Mouse (Mus musculus): ENCODE measurements around the gene Ccdc50. TPM values are rescaled to one million over a fixed set of nuclear protein-coding genes. Genes with fewer than 3 reads are reported as not detected.

Ccdc50 gene
- polyA plus RNA-seq, 1 experiment from 2014 or later: 45.5 TPM

- H3K27ac ChIP-seq: no peak overlapping the region
- H3K36me3 ChIP-seq: no peaks in the 10 kb centered on the region
- H3K4me3 ChIP-seq (replicated peaks): no peak overlapping the region
- no peak overlapping the region for H3K9ac ChIP-seq
- no peak for ATAC-seq
- no peaks in the 10 kb centered on the region for H3K9me3 ChIP-seq
- H3K4me1 ChIP-seq (replicated peaks): peaks cover 8% of the 10 kb centered on the region; the same call in 1 of the 2 replicates
- WGBS: 87% methylated on average over 6 of the region's 6 CpGs
- no peak overlapping the region for H3K4me2 ChIP-seq (replicated peaks)
- no peaks in the 10 kb centered on the region for H3K27me3 ChIP-seq (replicated peaks)
These were observed 11.1 kb downstream of the Ccdc50 start for GRCm38 (mm10) chr16:27399719-27400253.

DNA sequence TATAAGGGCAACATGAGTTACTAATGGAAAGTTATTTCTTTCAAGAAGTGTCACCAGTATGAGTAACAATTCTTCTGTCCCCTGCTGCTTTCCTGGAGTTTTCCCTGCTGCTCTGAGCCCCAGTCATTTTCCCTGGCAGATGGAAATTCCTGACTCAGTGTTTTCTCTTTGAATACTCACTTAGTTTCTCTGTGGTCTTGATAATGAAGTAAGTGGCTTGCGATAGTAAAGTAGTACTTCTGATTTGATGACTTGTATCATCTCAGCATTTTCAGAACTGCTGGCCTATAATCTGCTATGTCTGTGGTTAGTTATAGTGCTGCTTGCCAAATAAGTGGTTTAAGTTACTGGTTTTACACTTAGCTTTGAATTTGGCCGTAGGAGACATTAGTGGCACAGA lies 12.9 kb downstream of the Ccdc50 start:
- no peak overlapping the region for H3K27ac ChIP-seq
- peaks cover 5% of the 10 kb centered on the region; the same call in 1 of the 2 replicates for H3K4me1 ChIP-seq (replicated peaks)
- 71% methylated on average over 2 of the region's 2 CpGs for WGBS
- no peak for ATAC-seq
- no peak overlapping the region for H3K4me2 ChIP-seq (replicated peaks)
- H3K36me3 ChIP-seq: peaks cover 7% of the 10 kb centered on the region
- H3K9me3 ChIP-seq: no peaks in the 10 kb centered on the region
- no peaks in the 10 kb centered on the region for H3K27me3 ChIP-seq (replicated peaks)
- H3K4me3 ChIP-seq (replicated peaks): no peak overlapping the region
- no peak overlapping the region for H3K9ac ChIP-seq

DNA sequence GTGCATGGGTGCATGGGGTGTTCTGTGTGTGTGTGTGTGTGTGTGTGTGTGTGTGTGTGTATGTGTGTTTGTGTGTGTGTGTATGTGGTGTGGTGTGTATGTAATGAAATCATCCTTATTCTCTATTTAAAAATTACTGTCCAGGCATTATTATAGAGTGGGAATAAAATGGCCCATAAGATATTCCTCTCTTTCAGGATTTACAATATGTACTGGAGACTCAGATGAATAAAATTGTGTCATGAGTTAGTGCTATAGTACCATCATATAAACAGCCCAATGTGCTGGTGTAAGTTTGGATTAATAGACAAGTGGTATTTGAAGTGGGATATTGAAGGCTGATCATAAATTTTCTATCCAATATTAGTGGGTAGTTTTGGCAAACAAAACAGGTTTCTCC lies 15.4 kb downstream of the Ccdc50 start:
- Histone ChIP-seq H3K4me2 (replicated peaks) (no peak overlapping the region), H3K27me3 (replicated peaks) (no peaks in the 10 kb centered on the region), H3K4me1 (replicated peaks) (no peaks in the 10 kb centered on the region), H3K9ac (no peak overlapping the region), H3K27ac (no peak overlapping the region), H3K4me3 (replicated peaks) (no peak overlapping the region), H3K36me3 (peaks cover 9% of the 10 kb centered on the region), H3K9me3 (no peaks in the 10 kb centered on the region)
- ATAC-seq: no peak

GRCm38 (mm10) chr16:27416937-27417584 lies 28.4 kb downstream of the Ccdc50 start:
- Histone ChIP-seq H3K9ac (no peak overlapping the region), H3K4me2 (replicated peaks) (no peak overlapping the region), H3K36me3 (peaks cover 20% of the 10 kb centered on the region), H3K27ac (no peak overlapping the region), H3K4me1 (replicated peaks) (no peaks in the 10 kb centered on the region), H3K4me3 (replicated peaks) (no peak overlapping the region), H3K9me3 (no peaks in the 10 kb centered on the region), H3K27me3 (replicated peaks) (no peaks in the 10 kb centered on the region)
- WGBS: 99% methylated on average over 6 of the region's 6 CpGs
- no peak for ATAC-seq

GRCm38 (mm10) chr16:27417632-27418031 lies 29.0 kb downstream of the Ccdc50 start:
- ATAC-seq: no peak
- H3K4me1 ChIP-seq (replicated peaks): no peaks in the 10 kb centered on the region
- H3K36me3 ChIP-seq: peaks cover 26% of the 10 kb centered on the region
- H3K4me2 ChIP-seq (replicated peaks): no peak overlapping the region
- WGBS: 86% methylated on average over 3 of the region's 3 CpGs
- no peak overlapping the region for H3K27ac ChIP-seq
- no peaks in the 10 kb centered on the region for H3K9me3 ChIP-seq
- no peak overlapping the region for H3K9ac ChIP-seq
- H3K4me3 ChIP-seq (replicated peaks): no peak overlapping the region
- H3K27me3 ChIP-seq (replicated peaks): no peaks in the 10 kb centered on the region

DNA sequence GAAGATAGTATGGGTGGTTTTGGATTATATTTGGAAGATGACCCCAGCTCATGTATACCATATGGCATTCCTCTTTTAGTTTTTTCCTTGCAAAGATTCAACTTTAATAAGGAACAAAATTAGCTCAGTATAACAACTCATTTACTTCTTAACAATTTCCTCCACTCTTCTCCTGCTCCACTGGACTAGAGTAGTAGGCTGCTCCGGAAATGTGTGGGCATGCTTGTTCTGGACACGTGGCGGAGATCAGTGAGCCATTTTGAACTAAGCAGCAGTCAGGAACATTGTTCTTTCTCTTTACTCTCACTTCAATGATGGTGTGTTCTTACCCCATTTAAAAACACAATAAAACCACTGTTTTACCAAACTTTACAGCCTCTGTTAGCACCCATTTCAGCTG lies 32.3 kb downstream of the Ccdc50 start:
- H3K4me3 ChIP-seq (replicated peaks): no peak overlapping the region
- H3K27me3 ChIP-seq (replicated peaks): no peaks in the 10 kb centered on the region
- no peak overlapping the region for H3K4me2 ChIP-seq (replicated peaks)
- no peak for ATAC-seq
- no peaks in the 10 kb centered on the region for H3K4me1 ChIP-seq (replicated peaks)
- H3K9me3 ChIP-seq: no peaks in the 10 kb centered on the region
- H3K9ac ChIP-seq: no peak overlapping the region
- 98% methylated on average over 3 of the region's 3 CpGs for WGBS
- H3K27ac ChIP-seq: no peak overlapping the region
- H3K36me3 ChIP-seq: peaks cover 19% of the 10 kb centered on the region

DNA sequence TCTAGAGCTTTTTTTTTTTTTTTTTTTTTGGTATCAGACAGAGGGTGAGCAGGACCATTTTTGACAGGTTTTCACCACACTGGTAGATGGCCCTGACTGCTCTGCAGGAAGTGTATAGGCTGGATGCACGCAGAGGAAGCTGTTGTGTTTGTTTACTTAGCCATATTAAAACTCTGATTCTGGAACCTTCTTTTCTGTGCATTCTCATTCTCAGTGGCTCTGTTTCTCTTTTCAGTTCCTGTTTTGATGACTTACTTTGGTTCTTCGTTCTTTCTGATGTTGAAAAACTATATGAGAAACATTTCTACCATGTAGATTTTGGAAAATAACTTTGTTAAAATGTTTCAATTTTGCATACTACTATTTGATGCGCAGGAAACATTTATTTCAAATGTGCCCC lies 46.4 kb downstream of the Ccdc50 start:
- H3K36me3 ChIP-seq: peaks cover 2% of the 10 kb centered on the region; the same call in 1 of the 2 replicates
- no peaks in the 10 kb centered on the region for H3K4me1 ChIP-seq (replicated peaks)
- H3K27ac ChIP-seq: no peak overlapping the region
- H3K4me2 ChIP-seq (replicated peaks): no peak overlapping the region
- no peak for ATAC-seq
- H3K4me3 ChIP-seq (replicated peaks): no peak overlapping the region
- H3K9me3 ChIP-seq: no peaks in the 10 kb centered on the region
- WGBS: 76% methylated on average over 3 of the region's 3 CpGs
- H3K9ac ChIP-seq: no peak overlapping the region
- no peaks in the 10 kb centered on the region for H3K27me3 ChIP-seq (replicated peaks)

DNA sequence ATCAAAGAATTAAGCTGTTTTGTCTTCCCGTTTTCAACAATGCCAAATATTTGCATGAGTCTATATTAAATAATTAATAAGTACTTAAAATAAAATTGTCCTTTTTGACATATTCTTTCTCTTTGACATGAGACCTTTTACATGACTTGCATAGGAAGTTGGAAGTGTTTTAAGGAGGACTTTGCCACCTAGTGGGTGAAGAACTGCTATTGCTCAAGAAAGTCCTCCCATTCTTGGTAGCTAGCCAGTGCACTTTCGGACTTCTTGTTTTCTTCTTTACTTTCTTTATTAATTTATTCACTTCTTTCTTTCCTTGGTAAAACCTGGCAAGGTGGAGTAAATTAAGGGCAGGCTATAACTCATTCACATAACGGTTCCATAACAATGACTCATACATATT lies 55.3 kb downstream of the Ccdc50 start:
- no peaks in the 10 kb centered on the region for H3K9me3 ChIP-seq
- WGBS: 89% methylated on average over 3 of the region's 3 CpGs
- H3K27me3 ChIP-seq (replicated peaks): no peaks in the 10 kb centered on the region
- H3K4me1 ChIP-seq (replicated peaks): no peaks in the 10 kb centered on the region
- no peak overlapping the region for H3K27ac ChIP-seq
- H3K4me2 ChIP-seq (replicated peaks): no peak overlapping the region
- H3K4me3 ChIP-seq (replicated peaks): no peak overlapping the region
- ATAC-seq: no peak
- H3K36me3 ChIP-seq: peaks cover 6% of the 10 kb centered on the region
- no peak overlapping the region for H3K9ac ChIP-seq

GRCm38 (mm10) chr16:27449360-27449759 lies 60.7 kb downstream of the Ccdc50 start:
- no peak overlapping the region for H3K27ac ChIP-seq
- 93% methylated on average over 5 of the region's 5 CpGs for WGBS
- no peaks in the 10 kb centered on the region for H3K27me3 ChIP-seq (replicated peaks)
- no peaks in the 10 kb centered on the region for H3K4me1 ChIP-seq (replicated peaks)
- H3K9me3 ChIP-seq: no peaks in the 10 kb centered on the region
- H3K9ac ChIP-seq: no peak overlapping the region
- no peak overlapping the region for H3K4me2 ChIP-seq (replicated peaks)
- H3K36me3 ChIP-seq: peaks cover 4% of the 10 kb centered on the region; the same call in 1 of the 2 replicates
- no peak overlapping the region for H3K4me3 ChIP-seq (replicated peaks)
- ATAC-seq: peak; percentile 31; the same call in 1 of the 2 replicates

DNA sequence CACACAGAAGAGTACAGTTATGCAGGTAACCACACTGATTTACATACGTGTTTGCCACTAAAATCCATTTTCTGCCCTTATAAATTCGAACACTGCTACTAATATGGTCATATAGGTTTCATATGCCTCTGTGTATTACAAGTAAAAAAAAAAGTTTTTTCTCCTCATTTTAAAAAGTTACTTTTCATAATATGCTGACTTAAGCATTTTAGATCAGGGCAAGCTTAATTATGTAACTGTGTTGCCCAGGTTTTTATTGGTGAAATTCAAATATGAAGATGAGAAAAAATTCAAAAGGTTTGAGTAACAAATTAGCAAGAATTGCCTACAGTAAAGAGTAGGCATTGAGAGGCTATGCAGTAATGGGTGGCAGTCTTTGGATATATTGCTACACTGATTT lies 62.0 kb downstream of the Ccdc50 start:
- H3K4me1 ChIP-seq (replicated peaks): no peaks in the 10 kb centered on the region
- WGBS: 97% methylated on average over 2 of the region's 2 CpGs

GRCm38 (mm10) chr16:27453396-27453795 lies 64.7 kb downstream of the Ccdc50 start:
- Histone ChIP-seq H3K4me3 (replicated peaks) (no peak overlapping the region), H3K27me3 (replicated peaks) (no peaks in the 10 kb centered on the region), H3K9ac (no peak overlapping the region), H3K36me3 (no peaks in the 10 kb centered on the region), H3K4me2 (replicated peaks) (no peak overlapping the region), H3K4me1 (replicated peaks) (no peaks in the 10 kb centered on the region), H3K9me3 (no peaks in the 10 kb centered on the region), H3K27ac (no peak overlapping the region)
- no peak for ATAC-seq
- 72% methylated on average over 3 of the region's 3 CpGs for WGBS

More for the DNA sequence above, 62.0 kb downstream of the Ccdc50 start:
- no peaks in the 10 kb centered on the region; the same call in 1 of the 2 replicates for H3K36me3 ChIP-seq
- H3K27ac ChIP-seq: no peak overlapping the region
- no peaks in the 10 kb centered on the region for H3K9me3 ChIP-seq
- no peak overlapping the region for H3K9ac ChIP-seq
- ATAC-seq: no peak
- no peak overlapping the region for H3K4me2 ChIP-seq (replicated peaks)
- H3K27me3 ChIP-seq (replicated peaks): no peaks in the 10 kb centered on the region
- no peak overlapping the region for H3K4me3 ChIP-seq (replicated peaks)

DNA sequence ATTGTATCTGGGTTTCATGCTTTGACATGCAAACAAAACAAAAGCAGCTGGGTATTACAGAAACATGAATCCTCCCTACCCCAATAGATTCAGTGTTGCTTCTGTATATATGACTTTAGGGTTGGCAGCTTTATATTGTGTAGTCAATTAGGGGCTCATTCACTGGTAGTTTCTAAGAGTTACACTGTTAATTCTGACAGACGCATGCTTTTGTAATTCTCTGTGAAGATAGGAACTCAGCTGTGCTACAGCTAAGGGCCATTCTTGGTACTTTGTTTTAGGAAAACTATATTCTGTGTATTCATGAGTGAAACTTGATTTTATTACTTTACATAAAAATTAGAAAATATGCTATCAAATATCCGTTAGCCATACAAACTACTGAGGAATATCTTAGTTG lies 65.2 kb downstream of the Ccdc50 start:
- H3K4me3 ChIP-seq (replicated peaks): no peak overlapping the region
- H3K4me2 ChIP-seq (replicated peaks): no peak overlapping the region
- 87% methylated on average over 2 of the region's 2 CpGs for WGBS
- no peak overlapping the region for H3K9ac ChIP-seq
- no peaks in the 10 kb centered on the region for H3K4me1 ChIP-seq (replicated peaks)
- H3K9me3 ChIP-seq: no peaks in the 10 kb centered on the region
- no peak for ATAC-seq
- no peaks in the 10 kb centered on the region for H3K36me3 ChIP-seq
- no peaks in the 10 kb centered on the region for H3K27me3 ChIP-seq (replicated peaks)
- H3K27ac ChIP-seq: no peak overlapping the region

- H3K27ac ChIP-seq: no peak overlapping the region
- ATAC-seq: no peak; the same call in 1 of the 2 replicates
- WGBS: 20% methylated on average over 4 of the region's 4 CpGs
- no peaks in the 10 kb centered on the region for H3K27me3 ChIP-seq (replicated peaks)
- H3K4me1 ChIP-seq (replicated peaks): no peaks in the 10 kb centered on the region
- no peak overlapping the region for H3K4me3 ChIP-seq (replicated peaks)
- H3K36me3 ChIP-seq: no peaks in the 10 kb centered on the region
- H3K9ac ChIP-seq: no peak overlapping the region
- no peak overlapping the region for H3K4me2 ChIP-seq (replicated peaks)
- no peaks in the 10 kb centered on the region for H3K9me3 ChIP-seq
These were observed 68.6 kb downstream of the Ccdc50 start for GRCm38 (mm10) chr16:27457273-27457672.
